Mouse (Mus musculus): ENCODE data around the gene Orm1.

Orm1 gene

DNA sequence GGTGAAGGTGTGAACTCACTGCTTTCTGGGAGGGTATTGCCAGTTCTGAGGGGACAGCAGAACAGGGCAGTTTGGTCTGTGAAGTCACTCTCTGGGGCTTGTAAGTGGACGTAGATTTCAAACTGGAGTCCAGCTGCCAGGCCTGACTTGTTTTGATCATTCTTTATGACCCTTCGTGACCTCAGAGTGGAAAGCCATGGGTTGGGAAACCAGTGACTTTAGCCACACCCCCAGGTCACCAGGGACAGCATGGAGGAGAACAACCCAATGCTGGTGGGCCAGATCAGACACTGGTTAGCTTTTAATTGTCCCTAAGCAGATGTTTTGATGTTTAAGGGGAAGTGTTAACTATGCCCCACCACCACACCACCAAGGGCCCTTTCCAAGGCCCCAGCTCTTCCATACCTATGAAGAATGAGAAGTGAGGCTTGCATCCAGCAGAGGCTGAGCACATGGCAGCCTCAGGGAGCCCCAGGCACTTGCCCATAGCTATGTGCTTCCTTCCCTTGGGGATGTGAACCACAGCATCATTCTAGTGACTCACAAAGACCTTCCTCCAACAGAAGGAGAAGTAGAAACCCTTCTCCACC, 12.7 kb downstream of the Orm1 start:
- no peak for DNase-seq

DNA sequence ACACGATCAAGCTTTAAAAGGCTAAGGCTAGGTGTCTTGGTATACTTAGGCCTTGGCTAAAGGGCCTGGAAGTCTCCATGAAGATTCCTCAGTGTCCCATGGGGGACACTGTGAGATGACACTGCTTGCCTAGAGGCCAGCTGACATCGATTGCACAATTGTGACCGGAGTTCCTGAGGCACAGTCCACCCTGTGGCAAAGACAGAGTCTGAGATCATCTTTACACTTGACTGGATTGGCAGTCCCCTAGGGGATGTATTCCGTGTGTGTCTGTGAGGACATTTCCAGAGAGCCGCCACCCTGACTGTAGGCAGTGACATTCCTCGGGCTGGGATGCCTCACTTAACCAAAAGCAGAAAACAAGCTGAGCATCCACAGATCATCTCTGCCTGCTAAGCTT, 15.5 kb downstream of the Orm1 start:
- no peak for DNase-seq

DNA sequence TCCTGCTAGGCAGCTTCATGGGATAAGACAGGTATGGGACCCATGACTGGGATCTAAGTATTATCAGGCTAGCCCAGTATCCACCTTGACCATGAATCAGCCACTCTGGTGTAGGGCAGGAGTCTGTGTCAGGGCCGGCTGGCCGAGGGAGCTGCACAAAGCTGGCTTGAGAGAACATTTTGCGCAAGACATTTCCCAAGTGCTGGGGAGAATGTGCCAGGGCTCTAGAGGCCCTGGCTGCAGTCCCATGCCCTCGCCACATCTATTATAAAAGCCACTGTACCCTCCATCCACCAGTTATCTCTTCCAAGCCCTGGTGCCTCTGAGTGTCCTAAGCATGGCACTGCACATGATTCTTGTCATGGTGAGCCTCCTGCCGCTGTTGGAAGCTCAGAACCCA, 17.8 kb downstream of the Orm1 start, which contains the start of gene Orm2:
Orm2 (plus strand) TSS at position 300 of the 400 bp plus-strand sequence.
- peak in 1 of 2 experiments; percentile 28 for DNase-seq

DNA sequence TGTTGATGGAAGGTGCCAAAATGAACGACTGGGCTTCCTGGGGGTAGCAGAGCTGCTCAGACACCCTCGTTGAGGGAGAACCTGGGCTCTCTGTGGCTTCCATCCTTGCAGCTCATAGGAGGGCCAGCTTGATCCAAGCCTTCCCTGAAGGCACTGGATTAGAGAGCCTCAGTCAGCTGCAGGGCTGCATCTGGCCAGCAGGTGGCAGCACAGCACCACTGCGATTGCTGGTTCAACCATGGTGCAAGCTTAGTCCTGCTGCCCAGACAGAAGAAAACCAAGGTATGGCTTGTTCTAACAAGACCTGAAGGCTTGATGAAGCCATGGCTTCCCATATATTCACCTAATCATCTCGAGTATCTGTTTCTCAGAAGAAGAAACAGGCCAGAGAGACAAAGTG, 24.2 kb downstream of the Orm1 start:
- peak; percentile 88 to 93 for DNase-seq

DNA sequence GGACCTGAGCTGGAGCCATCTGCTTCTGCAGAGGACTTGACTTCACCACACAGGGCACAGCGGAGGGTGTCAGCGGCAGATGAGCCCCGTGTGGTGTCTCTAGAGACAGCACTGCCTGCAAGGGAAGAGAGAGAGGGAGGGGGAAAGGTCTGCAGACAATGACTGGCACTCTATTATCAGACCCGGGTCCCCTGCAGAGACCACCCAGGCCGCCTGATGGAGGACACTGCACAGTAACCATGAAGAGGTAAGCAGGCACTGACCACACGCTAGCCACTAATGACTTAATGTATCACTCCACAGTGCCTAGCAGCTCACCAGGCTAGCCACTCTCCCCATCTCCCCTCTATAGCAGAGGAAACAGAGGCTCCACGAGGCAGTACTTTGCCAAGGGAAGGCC, 26.5 kb downstream of the Orm1 start:
- no peak for DNase-seq

DNA sequence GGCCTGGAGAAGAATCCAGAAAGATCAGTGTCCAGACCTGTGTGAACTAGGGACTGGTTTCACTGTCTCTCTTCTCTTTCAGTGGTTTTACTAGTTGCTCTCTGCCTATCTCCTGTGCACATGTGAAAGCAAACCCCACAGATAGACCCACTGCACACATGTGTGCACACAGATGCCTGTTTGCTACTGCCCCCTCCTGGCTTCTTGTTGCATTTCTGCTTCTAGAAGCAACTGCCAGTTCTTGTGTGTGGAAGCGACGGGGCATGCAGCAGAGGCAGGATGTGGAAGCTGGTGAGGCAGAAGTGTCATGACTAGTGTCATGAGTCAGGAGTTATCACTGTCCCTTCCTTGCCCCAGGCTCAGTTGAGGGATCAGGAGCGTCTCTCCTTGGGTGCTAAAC, 27.5 kb downstream of the Orm1 start:
- DNase-seq: peak in 1 of 2 experiments; percentile 37

DNA sequence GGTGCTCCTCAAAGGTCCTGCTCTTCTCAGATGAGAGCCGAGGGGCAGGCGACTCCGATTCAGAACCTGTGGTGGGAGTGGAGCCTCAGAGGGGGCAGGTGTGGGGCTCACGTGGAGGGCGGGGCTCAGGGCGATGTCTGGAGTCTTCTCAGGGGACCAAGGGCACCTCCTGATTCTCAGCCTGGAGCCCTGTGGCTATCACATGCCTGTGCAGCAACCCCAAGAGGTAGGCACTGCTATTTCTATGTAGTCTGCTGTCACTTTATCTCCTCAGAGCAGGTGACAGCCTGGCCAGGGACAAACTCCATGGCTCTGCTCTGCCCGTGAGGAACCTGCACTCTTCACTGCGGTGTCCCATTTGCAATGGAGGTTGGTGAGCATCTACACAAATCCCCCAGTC, 29.0 kb downstream of the Orm1 start:
- no peak for DNase-seq

DNA sequence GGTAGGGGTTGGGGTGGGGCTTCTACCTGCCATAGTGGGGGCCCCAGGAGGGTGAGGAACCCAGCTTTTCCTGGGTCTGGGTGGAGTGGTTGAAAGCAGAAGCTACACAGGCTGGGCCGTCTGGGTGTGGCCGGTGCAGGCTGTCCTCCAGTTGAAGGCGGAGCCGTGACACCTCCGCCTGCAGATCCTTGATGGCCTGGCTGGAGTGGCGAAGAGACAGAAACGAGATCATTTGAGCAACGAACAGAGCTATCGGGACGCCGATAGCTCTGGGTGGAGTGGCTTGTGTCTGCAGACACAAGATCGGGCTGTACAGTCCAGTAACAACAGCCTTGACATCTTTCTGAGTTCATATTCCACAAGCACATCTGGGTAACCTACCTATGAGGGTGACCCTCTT, 30.0 kb downstream of the Orm1 start:
- no peak for DNase-seq

DNA sequence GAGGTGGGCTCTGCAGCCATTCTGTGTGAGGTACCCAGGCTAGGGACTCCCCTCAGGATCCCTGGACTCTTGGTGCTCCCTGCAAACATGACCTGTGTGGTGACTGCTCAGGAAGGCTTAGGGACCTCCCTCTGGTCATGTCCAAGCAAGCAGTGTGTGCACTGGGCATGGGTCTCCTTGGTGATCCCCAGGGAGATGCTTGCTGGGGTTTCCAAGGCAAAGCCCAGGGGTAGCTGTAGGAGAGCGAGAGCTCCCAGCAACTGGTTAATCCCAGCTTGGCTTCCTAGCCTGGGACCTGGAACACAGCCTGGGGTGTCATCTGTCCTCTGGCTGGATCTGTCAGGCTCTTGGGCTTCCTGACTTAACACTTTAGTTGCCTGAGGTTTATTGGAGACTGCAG, 31.0 kb downstream of the Orm1 start:
- peak; percentile 59 to 61 for DNase-seq

DNA sequence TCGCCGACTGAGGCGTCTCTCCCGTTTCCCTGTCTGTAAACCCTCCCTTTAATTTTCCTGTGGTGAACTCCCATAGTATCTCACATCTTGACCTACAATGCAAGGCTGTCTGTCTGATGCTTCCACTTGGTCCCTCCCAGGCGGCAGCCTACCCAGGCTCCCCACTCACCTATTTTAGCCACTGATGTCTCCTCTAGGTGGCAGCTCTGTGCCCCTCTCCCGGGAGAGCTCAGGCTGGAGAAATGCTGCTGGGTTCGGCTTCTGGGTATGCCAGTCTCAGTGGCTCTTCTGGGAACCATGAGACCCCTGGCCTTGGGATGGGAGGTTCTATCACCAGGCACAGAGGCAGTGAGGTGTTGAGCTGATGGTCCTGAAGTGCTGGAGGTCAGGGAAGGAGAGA, 33.1 kb downstream of the Orm1 start:
- no peak for DNase-seq

DNA sequence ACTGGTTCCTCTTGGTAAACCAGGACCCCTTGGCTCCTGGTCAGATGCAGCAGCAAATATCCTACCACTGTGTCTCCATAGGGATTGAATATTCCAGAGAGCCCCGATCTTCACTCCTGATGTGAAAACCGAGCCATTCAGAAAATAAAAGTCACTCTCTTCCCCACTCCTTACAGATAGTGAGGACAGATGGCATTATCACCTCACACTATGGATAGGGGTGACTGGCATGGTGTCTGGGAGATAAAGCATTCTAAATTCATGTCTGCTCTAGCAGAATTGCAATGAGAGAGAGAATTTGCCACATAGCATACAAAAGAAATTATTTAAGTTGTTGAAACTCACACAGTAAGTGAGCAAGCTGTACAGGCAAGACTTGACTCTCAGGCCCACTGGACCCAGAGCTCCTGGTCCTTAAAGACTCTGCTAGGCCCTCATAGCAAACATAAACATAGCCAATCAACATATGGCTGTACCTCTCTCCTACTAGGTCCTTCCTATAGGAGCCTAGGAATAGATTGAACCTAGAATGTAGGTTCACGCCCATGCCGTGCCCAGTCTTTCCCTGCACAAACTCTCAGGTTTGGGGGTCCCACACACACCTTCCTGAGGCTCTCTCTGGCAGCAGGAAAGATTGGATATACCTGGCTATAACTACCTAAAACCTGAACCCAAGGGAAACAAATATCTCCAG, 38.5 kb downstream of the Orm1 start:
- DNase-seq: no peak

DNA sequence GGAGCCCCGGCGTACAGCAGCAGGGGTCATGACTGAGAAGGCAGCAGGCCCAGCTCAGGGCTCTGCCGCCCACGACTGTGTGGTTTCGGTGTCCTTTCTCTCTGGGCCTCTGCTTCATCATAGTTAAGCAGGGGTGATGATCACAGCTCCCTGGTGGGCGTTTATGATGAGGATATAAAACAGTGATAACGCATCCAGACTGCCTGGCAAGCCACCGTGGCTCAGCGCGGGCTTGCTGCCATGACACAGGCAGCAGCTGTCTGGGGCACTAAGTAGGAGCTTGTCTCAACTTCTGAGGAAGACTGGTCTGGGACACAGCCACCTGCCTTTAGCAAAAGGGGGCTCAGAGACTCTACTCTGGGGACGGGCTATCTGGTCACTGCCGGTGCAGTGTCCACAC, 39.1 kb downstream of the Orm1 start:
- DNase-seq: no peak

DNA sequence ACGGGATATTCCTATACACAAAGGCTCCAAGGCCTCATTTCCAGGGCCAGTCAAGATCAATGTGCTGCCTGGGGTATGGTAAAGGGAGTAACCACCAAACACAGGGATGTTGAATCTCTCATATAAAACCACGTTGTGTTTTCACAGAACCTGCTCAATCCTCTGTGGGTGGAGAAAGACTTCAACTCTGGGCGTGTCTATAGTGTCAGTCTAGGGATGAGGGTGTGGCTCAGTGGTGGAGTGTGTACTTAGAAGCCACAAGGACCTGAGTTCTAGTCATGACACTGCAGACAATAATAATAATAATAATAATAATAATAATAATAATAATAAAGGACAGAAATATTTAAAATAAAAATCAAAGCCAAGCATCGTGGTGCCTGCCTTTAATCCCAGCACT, 39.9 kb downstream of the Orm1 start:
- DNase-seq: no peak

DNA sequence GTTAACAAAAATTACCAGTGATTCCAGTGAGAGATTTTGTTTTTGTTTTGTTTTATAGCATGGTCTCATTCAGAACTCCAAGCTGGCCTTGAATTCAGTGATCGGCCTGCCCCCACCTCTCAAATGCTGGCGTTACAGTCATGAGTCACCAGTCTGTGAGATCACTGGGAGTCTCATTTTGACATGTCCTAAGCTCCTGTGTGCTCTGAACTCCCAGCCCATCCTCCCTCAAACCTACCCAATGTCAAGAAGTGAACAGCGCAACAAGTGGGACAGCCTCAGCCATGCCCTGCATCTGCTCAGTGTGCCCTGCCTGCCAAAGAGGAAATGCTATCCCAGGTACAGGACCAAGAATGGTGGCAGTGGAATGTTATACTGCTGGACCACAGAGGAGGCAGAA, 40.9 kb downstream of the Orm1 start:
- no peak for DNase-seq

DNA sequence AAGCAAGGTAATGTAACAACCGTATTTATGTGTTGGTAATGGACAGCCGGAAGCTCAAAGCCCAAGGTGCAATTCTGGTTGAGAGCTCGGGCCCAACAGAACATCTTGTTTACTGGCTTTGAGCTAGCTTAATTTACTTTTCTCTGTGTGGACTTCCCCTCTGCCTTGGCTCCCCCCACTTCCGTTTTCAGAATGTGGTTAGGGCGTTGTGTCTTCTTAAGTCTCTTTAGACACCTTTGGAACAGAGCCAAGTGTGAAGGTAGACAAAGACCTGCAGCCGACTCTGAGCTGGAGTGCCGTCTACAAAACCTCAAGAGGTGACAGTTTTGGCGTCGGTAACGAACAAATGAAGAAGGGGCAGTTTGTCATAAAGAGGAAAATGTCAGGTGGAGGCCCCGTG, 41.4 kb downstream of the Orm1 start:
- DNase-seq: no peak

DNA sequence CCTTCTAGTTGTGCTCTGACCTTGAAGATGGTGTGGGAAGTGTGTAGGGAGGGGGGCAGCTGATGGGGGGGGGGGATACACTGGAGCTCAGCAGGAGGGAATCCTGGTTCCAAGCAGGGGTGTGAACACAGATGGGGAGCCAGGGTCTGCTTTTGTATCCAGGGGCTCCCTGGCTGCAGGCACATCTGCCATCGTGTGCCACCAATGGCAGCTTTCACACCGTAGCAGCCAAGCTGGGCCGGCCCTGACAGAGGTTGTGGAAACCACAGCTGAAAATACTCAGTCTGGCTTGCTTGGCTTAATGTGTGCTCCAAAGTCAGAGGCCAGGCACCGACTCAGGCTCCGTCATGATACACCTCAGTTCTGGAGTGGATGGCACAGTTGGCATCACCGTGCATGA, 43.7 kb downstream of the Orm1 start:
- DNase-seq: no peak

DNA sequence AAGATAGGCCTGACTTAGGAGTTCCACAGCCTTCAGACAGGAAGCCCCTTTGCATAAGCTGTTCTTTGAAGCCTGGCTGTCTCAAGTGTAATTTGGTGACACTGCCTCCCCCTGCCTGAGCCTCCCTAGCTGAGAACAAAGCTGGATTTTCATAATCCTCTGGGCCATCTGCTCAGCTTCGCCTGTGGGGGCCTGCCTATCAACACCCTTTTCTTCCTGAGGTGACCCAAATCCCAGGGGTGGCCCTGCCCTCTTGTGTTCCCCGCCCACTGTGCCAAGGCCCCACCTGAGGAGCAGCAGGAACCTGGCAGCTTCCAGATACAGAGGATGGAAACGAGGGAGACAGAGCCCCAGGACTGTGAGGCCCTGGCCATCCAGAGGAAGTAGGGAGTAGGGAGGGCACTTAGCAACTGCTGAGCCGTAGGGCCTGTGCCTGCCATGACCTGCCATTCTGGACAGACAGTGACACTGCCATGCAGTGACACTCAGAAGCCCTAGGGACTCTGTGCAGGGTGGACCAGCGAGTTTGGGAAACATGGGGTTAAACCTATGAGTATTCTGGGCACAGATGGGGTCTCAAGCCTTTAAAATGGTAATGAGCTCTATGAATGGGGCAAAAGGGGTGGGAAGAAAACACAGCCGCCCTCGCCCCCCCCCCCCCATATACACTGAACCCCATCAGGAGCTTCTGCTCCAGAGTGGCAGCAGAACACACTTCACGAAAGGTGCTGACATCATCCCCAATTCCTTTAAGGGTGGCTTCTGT, 44.9 kb downstream of the Orm1 start:
- no peak for DNase-seq

DNA sequence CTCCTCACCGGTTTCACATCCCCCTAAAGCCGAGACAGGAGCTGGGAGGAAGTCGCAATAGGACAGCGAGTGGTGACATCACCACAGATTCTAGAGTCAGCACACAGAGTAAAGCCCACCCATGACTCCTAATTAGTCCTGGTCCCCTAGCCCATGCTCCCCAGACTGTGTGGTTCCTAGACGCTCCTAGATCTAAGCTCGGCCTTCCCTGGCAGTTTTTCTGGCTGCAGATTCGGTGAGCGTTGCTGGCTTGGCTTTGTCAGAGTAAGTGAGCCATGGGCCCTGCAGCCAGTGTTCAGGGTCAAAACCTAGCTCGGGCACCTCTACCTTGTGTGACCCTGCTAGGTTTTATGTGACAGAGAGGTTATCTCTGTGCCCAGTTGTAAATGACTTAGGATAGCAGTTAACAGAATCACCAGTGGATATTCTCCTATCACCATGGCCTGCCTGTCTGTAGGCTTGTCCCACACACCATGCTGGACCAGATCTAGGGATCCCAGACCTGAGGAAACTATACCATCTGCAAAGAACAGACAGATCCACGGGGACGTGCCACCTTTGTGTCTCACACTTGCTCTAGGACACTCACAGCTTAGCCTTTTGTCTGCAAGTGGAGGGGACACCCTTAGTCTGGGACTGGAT, 45.6 kb downstream of the Orm1 start:
- no peak for DNase-seq

DNA sequence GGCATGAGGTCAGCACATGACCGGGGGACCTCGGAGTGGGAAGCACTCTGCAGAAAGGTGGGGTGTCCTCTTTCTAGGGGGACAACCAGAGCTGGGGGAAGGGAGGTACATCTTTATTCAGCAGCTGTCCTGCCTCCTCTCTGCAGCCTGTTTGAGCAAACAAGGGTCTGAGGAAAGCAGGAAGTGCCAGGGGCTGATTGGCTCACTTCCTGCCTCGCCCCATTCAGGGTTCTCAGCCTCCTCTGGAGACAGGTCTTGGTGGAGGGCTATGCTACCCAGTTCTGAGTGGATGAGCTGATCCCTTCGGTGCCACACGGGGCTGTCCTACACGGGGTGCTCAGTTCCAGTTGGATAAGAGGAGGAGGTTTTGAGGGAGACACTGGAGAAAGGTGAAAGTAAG, 47.0 kb downstream of the Orm1 start:
- no peak for DNase-seq
